Mouse (Mus musculus) CH12.LX (cell line): ENCODE measurements around the gene Hist2h2bb. TPM values are rescaled to one million over a fixed set of nuclear protein-coding genes. Genes with fewer than 3 reads are reported as not detected.

Experiments
- DNase-seq: peaks from one replicate; pipeline ENCODE4 v3.0.0-alpha.2; 2013; ENCODE audit errors: extremely low read depth
- H3K27ac ChIP-seq: 2 replicates; pipeline ENCODE4 v1.5.1; 2012; ENCODE audit warnings: low read depth, mild to moderate bottlenecking, control low read depth, moderate library complexity; ENCODE audit not compliant: insufficient read depth
- H3K27me3 ChIP-seq: replicated peaks from 2 replicates; pipeline ENCODE3; 2012; ENCODE audit warnings: inconsistent platforms
- H3K36me3 ChIP-seq, 2 experiments: replicated peaks in 1 of 2; 2 replicates each; pipeline versions ENCODE3 to v1.6.1; 2012; ENCODE audit warnings: inconsistent platforms in 1 of 2, low read length in 1 of 2, mild to moderate bottlenecking in 1 of 2, mixed read lengths in 1 of 2, moderate library complexity in 1 of 2; ENCODE audit not compliant: control insufficient read depth in 1 of 2, insufficient read depth in 1 of 2
- H3K4me1 ChIP-seq, 2 experiments: 2 replicates each; pipeline ENCODE4 v1.6.1; 2012; ENCODE audit warnings: inconsistent platforms in 1 of 2, moderate library complexity in 1 of 2; ENCODE audit not compliant: insufficient read depth in 2 of 2, control insufficient read depth in 1 of 2
- H3K4me2 ChIP-seq: 2 replicates; pipeline ENCODE4 v1.6.1; 2012; ENCODE audit warnings: low read depth, mild to moderate bottlenecking, control low read depth; ENCODE audit not compliant: poor library complexity, insufficient read depth, severe bottlenecking
- H3K4me3 ChIP-seq, 3 experiments: fragments of 150-350 bp in 1 of 3; sonication (generic) in 1 of 3; replicated peaks in 1 of 3; 2 replicates each; pipeline versions ENCODE3 to v1.5.1; 2011 to 2012; ENCODE audit warnings: low read depth in 2 of 3, low read length in 2 of 3, mild to moderate bottlenecking in 2 of 3, moderate library complexity in 2 of 3, control low read depth in 1 of 3, improper control_type of control experiment in 1 of 3, inconsistent platforms in 1 of 3, mixed read lengths in 1 of 3; ENCODE audit not compliant: poor library complexity in 1 of 3
- H3K79me2 ChIP-seq: replicated peaks from 2 replicates; pipeline ENCODE4 v1.6.1; 2012; ENCODE audit warnings: mild to moderate bottlenecking, moderate library complexity; ENCODE audit not compliant: control insufficient read depth, poor library complexity, insufficient read depth, severe bottlenecking; ENCODE audit errors: extremely low read depth
- H3K9ac ChIP-seq: 2 replicates; pipeline ENCODE4 v1.6.1; 2012; ENCODE audit warnings: low read depth, mild to moderate bottlenecking, control low read depth, moderate library complexity; ENCODE audit not compliant: insufficient read depth
- H3K9me3 ChIP-seq: replicated peaks from 2 replicates; pipeline ENCODE3; 2012; ENCODE audit warnings: low read length, inconsistent platforms, mixed read lengths
- BHLHE40 ChIP-seq: IDR thresholded peaks from 2 replicates; pipeline ENCODE4 v1.6.1; 2011; ENCODE audit warnings: mild to moderate bottlenecking, low read depth, low read length, improper control_type of control experiment
- CHD2 ChIP-seq: IDR thresholded peaks from 2 replicates; pipeline ENCODE4 v1.6.1; 2011; ENCODE audit warnings: low read length, improper control_type of control experiment
- CTCF ChIP-seq, 2 experiments: IDR thresholded peaks in 1 of 2; conservative IDR thresholded peaks in 1 of 2; 2 replicates each; pipeline ENCODE4 v1.5.1; 2011 to 2012; ENCODE audit warnings: low read depth in 2 of 2, low read length in 2 of 2, improper control_type of control experiment in 1 of 2, inconsistent platforms in 1 of 2, mild to moderate bottlenecking in 1 of 2, moderate library complexity in 1 of 2
- E2F4 ChIP-seq: IDR thresholded peaks from 2 replicates; pipeline ENCODE4 v1.6.1; 2011; ENCODE audit warnings: low read depth, low read length, improper control_type of control experiment; ENCODE audit not compliant: insufficient replicate concordance
- EP300 ChIP-seq: IDR thresholded peaks from 2 replicates; pipeline ENCODE4 v1.6.1; 2011; ENCODE audit warnings: low read length, improper control_type of control experiment
- ETS1 ChIP-seq: conservative IDR thresholded peaks from 2 replicates; pipeline ENCODE4 v1.6.1; 2012; ENCODE audit warnings: low read depth, mild to moderate bottlenecking, inconsistent platforms, low read length, improper control_type of control experiment, moderate library complexity
- GABPA ChIP-seq: IDR thresholded peaks from 2 replicates; pipeline ENCODE4 v1.6.1; 2012; ENCODE audit warnings: low read depth, low read length, improper control_type of control experiment, inconsistent platforms; ENCODE audit not compliant: insufficient replicate concordance
- HCFC1 ChIP-seq: IDR thresholded peaks from 2 replicates; pipeline ENCODE4 v1.6.1; 2012; ENCODE audit warnings: low read depth, mild to moderate bottlenecking, inconsistent platforms, low read length, improper control_type of control experiment
- IRF4 ChIP-seq: IDR thresholded peaks from 2 replicates; pipeline ENCODE4 v1.6.1; 2014; ENCODE audit warnings: low read depth, mild to moderate bottlenecking, inconsistent platforms, low read length, improper control_type of control experiment
- JUN ChIP-seq: IDR thresholded peaks from 2 replicates; pipeline ENCODE4 v1.6.1; 2011; ENCODE audit warnings: low read depth, mild to moderate bottlenecking, low read length, improper control_type of control experiment, moderate library complexity; ENCODE audit not compliant: insufficient read depth
- JUND ChIP-seq: conservative IDR thresholded peaks from 2 replicates; pipeline ENCODE4 v1.6.1; 2011; ENCODE audit warnings: low read depth, low read length, improper control_type of control experiment
- MAX ChIP-seq: IDR thresholded peaks from 2 replicates; pipeline ENCODE4 v1.6.1; 2011; ENCODE audit warnings: low read length, improper control_type of control experiment
- MEF2A ChIP-seq: IDR thresholded peaks from 2 replicates; pipeline ENCODE4 v1.6.1; 2014; ENCODE audit warnings: low read depth, mild to moderate bottlenecking, inconsistent platforms, low read length, improper control_type of control experiment, borderline replicate concordance
- MYC ChIP-seq: IDR thresholded peaks from 2 replicates; pipeline ENCODE4 v1.6.1; 2011; ENCODE audit warnings: low read depth, mild to moderate bottlenecking, improper control_type of control experiment, low read length
- NELFE ChIP-seq: IDR thresholded peaks from 2 replicates; pipeline ENCODE4 v1.6.1; 2011; ENCODE audit warnings: low read depth, low read length, improper control_type of control experiment
- NRF1 ChIP-seq: IDR thresholded peaks from 2 replicates; pipeline ENCODE4 v1.6.1; 2014; ENCODE audit warnings: low read depth, mild to moderate bottlenecking, inconsistent platforms, low read length, improper control_type of control experiment, moderate library complexity
- POLR2A ChIP-seq: IDR thresholded peaks from 2 replicates; pipeline ENCODE4 v1.6.1; 2011; ENCODE audit warnings: low read depth, mild to moderate bottlenecking, improper control_type of control experiment, low read length
- POLR2AphosphoS2 ChIP-seq: IDR thresholded peaks from 2 replicates; pipeline ENCODE4 v1.6.1; 2011; ENCODE audit warnings: low read depth, low read length, improper control_type of control experiment
- RAD21 ChIP-seq: IDR thresholded peaks from 2 replicates; pipeline ENCODE4 v1.6.1; 2011; ENCODE audit warnings: low read depth, mild to moderate bottlenecking, low read length, improper control_type of control experiment, moderate library complexity
- RCOR1 ChIP-seq: conservative IDR thresholded peaks from 2 replicates; pipeline ENCODE4 v1.6.1; 2012; ENCODE audit warnings: low read depth, mild to moderate bottlenecking, inconsistent platforms, low read length, improper control_type of control experiment
- TCF12 ChIP-seq: IDR thresholded peaks from 2 replicates; pipeline ENCODE4 v1.6.1; 2014; ENCODE audit warnings: low read depth, mild to moderate bottlenecking, inconsistent platforms, low read length, improper control_type of control experiment
- USF2 ChIP-seq: conservative IDR thresholded peaks from 2 replicates; pipeline ENCODE4 v1.6.1; 2011; ENCODE audit warnings: low read depth, low read length, improper control_type of control experiment
- ZKSCAN1 ChIP-seq: IDR thresholded peaks from 2 replicates; pipeline ENCODE4 v1.6.1; 2012; ENCODE audit warnings: low read depth, inconsistent platforms, low read length, improper control_type of control experiment, borderline replicate concordance
- ZMIZ1 ChIP-seq: IDR thresholded peaks from 2 replicates; pipeline ENCODE4 v1.6.1; 2012; ENCODE audit warnings: low read depth, mild to moderate bottlenecking, inconsistent platforms, low read length, improper control_type of control experiment
- dilution Hi-C: fragments of 300-500 bp; cut with MboI; formaldehyde crosslinking; loops from 2 replicates; pipeline ENCODE4 v1.14.3; 2020; ENCODE audit warnings: low sequenced_read_pairs; ENCODE audit not compliant: extremely low pct_unique_long_range_greater_than_20kb, extremely low pct_ligation_motif_present
- in situ Hi-C: fragments of 300-500 bp; cut with MboI; formaldehyde crosslinking; loops from 3 replicates; pipeline ENCODE4 v1.14.3; 2019; ENCODE audit warnings: low sequenced_read_pairs, low pct_ligation_motif_present, low pct_unique_long_range_greater_than_20kb, mixed read lengths
- polyA plus RNA-seq: library from polyadenylated mRNA; unstranded; fragments of >175 nt; gene quantifications from 2 replicates; pipeline ENCODE4 v1.2.1, GENCODE M21; 2012; ENCODE audit warnings: low read depth; ENCODE audit not compliant: insufficient read length
- total RNA-seq, 2 experiments: library from RNA; depleted of rRNA; stranded (reverse); fragments of 300-350 nt in 1 of 2; fragments of >200 nt in 1 of 2; gene quantifications; 2 replicates each; pipeline ENCODE4 v1.2.3; 2012 to 2014

Hist2h2bb gene
- total and polyA plus RNA-seq, 3 experiments = 4.1 to 2,265 (median 51.9) TPM

GRCm38 (mm10) chr3:96293368-96293767, 23.8 kb downstream of the Hist2h2bb start:
- no peak overlapping the region for H3K9ac ChIP-seq
- dilution Hi-C loops = no loop called here
- no peak overlapping the region for H3K4me3 ChIP-seq
- no peaks in the 10 kb centered on the region for H3K36me3 ChIP-seq
- peaks cover 7 to 12% of the 10 kb centered on the region in 2 experiments for H3K4me1 ChIP-seq
- H3K27ac ChIP-seq = no peak overlapping the region
- no peak for DNase-seq
- no peak for TF ChIP-seq JUND
- no peak for TF ChIP-seq MAX
- no peak for TF ChIP-seq POLR2A
- TF ChIP-seq HCFC1 = no peak
- no peak for TF ChIP-seq NELFE
- TF ChIP-seq USF2 = no peak
- no peak for TF ChIP-seq E2F4
- no peak for TF ChIP-seq RAD21
- TF ChIP-seq EP300 = no peak
- no peak for TF ChIP-seq CHD2
- no peak for TF ChIP-seq MYC
- TF ChIP-seq NRF1 = no peak
- no peak for TF ChIP-seq ZMIZ1
- no peak for TF ChIP-seq ZKSCAN1
- no peak for TF ChIP-seq IRF4
- TF ChIP-seq JUN = no peak
- TF ChIP-seq, all 38 proteins: peak for 0
- in situ Hi-C loops = loop anchor here (25.0 kb wide), 1 partner anchor 244 kb away; the partner anchor contains the start of gene Hfe2
- no peaks in the 10 kb centered on the region for H3K9me3 ChIP-seq
- H3K79me2 ChIP-seq = no peaks in the 10 kb centered on the region
- no peak overlapping the region for H3K4me2 ChIP-seq
- peaks cover 4% of the 10 kb centered on the region for H3K27me3 ChIP-seq

GRCm38 (mm10) chr3:96293787-96294186, 24.2 kb downstream of the Hist2h2bb start, which contains the start of gene Fcgr1:
Fcgr1 (minus strand) TSS chr3:96293969.
- no peaks in the 10 kb centered on the region for H3K79me2 ChIP-seq
- no peak within 1 kb of the TSS for H3K4me3 ChIP-seq
- H3K9me3 ChIP-seq = peaks cover 2% of the 10 kb centered on the region
- no peak within 1 kb of the TSS for H3K4me2 ChIP-seq
- no peak within 1 kb of the TSS for H3K9ac ChIP-seq
- H3K36me3 ChIP-seq = no peaks in the 10 kb centered on the region
- no peak within 1 kb of the TSS for H3K27ac ChIP-seq
- no peak for DNase-seq
- TF ChIP-seq GABPA (no peak), ETS1 (no peak), RCOR1 (no peak), BHLHE40 (no peak), MEF2A (no peak), CTCF (conservative IDR thresholded peaks at IDR 0.05 in 1 of 2, IDR thresholded peaks at IDR 0.05 in 1 of 2; ENCODE audit: low read depth in 2 of 2, low read length in 2 of 2) (no peak), ZKSCAN1 (no peak), TCF12 (no peak), POLR2AphosphoS2 (no peak), EP300 (no peak)
- dilution Hi-C loops (no loop called here), in situ Hi-C loops (loop anchor here (25.0 kb wide), 1 partner anchor 244 kb away; the partner anchor contains the start of gene Hfe2)
- H3K4me1 ChIP-seq = peaks cover 7 to 12% of the 10 kb centered on the region in 2 experiments
- H3K27me3 ChIP-seq = peaks cover 8% of the 10 kb centered on the region
